Mouse (Mus musculus) forebrain, postnatal 0 days (tissue): ENCODE data around the gene Dynll2. TPM values are rescaled to one million over a fixed set of nuclear protein-coding genes. Genes with fewer than 3 reads are reported as not detected.

ENCODE experiments used
- ATAC-seq: fragments of 200-750 bp; cut with Nextera tagmentation; 2 replicates; pipeline ENCODE4 v1.8.0; 2017; ENCODE audit warnings: mild to moderate bottlenecking, moderate library complexity
- DNase-seq: peaks from one replicate; pipeline ENCODE4 v3.0.0-alpha.2; 2015
- H3K27ac ChIP-seq: fragments of 300-500 bp; sonication (generic); 2 replicates; pipeline ENCODE4 v1.5.1; 2014; ENCODE audit warnings: low read depth, mild to moderate bottlenecking, antibody characterized with exemption, low read length, moderate library complexity, mixed read lengths
- H3K27me3 ChIP-seq: fragments of 300-500 bp; sonication (generic); 2 replicates; pipeline ENCODE4 v1.6.1; 2014; ENCODE audit warnings: mild to moderate bottlenecking, low read length, mixed read lengths; ENCODE audit not compliant: insufficient read depth
- H3K36me3 ChIP-seq: fragments of 300-500 bp; sonication (generic); 2 replicates; pipeline ENCODE4 v1.6.1; 2014; ENCODE audit warnings: mild to moderate bottlenecking, moderate library complexity; ENCODE audit not compliant: insufficient read depth
- H3K4me1 ChIP-seq: fragments of 300-500 bp; sonication (generic); 2 replicates; pipeline ENCODE4 v1.6.1; 2014; ENCODE audit warnings: antibody characterized with exemption; ENCODE audit not compliant: insufficient read depth
- H3K4me2 ChIP-seq: fragments of 300-500 bp; sonication (generic); 2 replicates; pipeline ENCODE4 v1.6.1; 2014; ENCODE audit warnings: low read depth, mild to moderate bottlenecking, moderate library complexity
- H3K4me3 ChIP-seq: fragments of 300-500 bp; sonication (generic); 2 replicates; pipeline ENCODE4 v1.5.1; 2014; ENCODE audit warnings: low read depth, low read length, mixed read lengths
- H3K9ac ChIP-seq: fragments of 300-500 bp; sonication (generic); 2 replicates; pipeline ENCODE4 v1.6.1; 2014; ENCODE audit warnings: mild to moderate bottlenecking
- H3K9me3 ChIP-seq: fragments of 300-500 bp; sonication (generic); 2 replicates; pipeline ENCODE4 v1.6.1; 2016; ENCODE audit warnings: low read length
- CTCF ChIP-seq: sonication (generic); IDR thresholded peaks from 2 replicates; pipeline ENCODE4 v1.5.1; 2016; ENCODE audit warnings: antibody characterized with exemption, control low read depth, low read depth
- WGBS: fragments of 180-500 bp; shearing (Covaris S2); extraction: QIAGEN DNeasy Blood & Tissue Kit; methylation state at CpG from one replicate; pipeline ENCODE4 v1.1.7; 2014; 5-methylcytosine and 5-hydroxymethylcytosine counted together
- polyA plus RNA-seq: library from polyadenylated mRNA; unstranded; fragments of >200 nt; fragmentation: Nextera tagmentation; extraction: Ambion mirVana; gene quantifications from 2 replicates; pipeline ENCODE4 v1.2.1, GENCODE M21; 2015
- total RNA-seq: library from RNA; depleted of rRNA; stranded (reverse); fragments of >200 nt; gene quantifications from 2 replicates; pipeline ENCODE4 v1.2.3, GENCODE M21; 2014; rRNA removed

Dynll2 gene
- total RNA-seq (36.5 and 54.9 TPM in 2 replicates), polyA plus RNA-seq (41.7 and 49.8 TPM in 2 replicates)

GRCm38 (mm10) chr11:87986831-87987793 lies at the start of gene Dynll2:
Gene Dynll2 (minus strand): TSS chr11:87987533.
- no peak for TF ChIP-seq CTCF
- H3K4me1 ChIP-seq = peaks cover 19% of the 10 kb centered on the region
- H3K27me3 ChIP-seq = no peaks in the 10 kb centered on the region
- peaks cover 16% of the 10 kb centered on the region for H3K36me3 ChIP-seq
- no peaks in the 10 kb centered on the region for H3K9me3 ChIP-seq
- WGBS = under 1% methylated on average over 94 of the region's 107 CpGs
- ATAC-seq (peak; percentile 98), DNase-seq (peak; percentile 97)
- H3K9ac ChIP-seq = peak within 1 kb of the TSS; percentile 96
- peak within 1 kb of the TSS; percentile 96 for H3K27ac ChIP-seq
- H3K4me3 ChIP-seq = peak within 1 kb of the TSS; percentile 97
- peak within 1 kb of the TSS; percentile 84 for H3K4me2 ChIP-seq

- Histone ChIP-seq H3K36me3 (no peaks in the 10 kb centered on the region), H3K4me1 (no peaks in the 10 kb centered on the region; the same call in 1 of the 2 replicates), H3K27ac (no peak overlapping the region), H3K9me3 (no peaks in the 10 kb centered on the region), H3K4me2 (no peak overlapping the region), H3K4me3 (no peak overlapping the region), H3K9ac (no peak overlapping the region), H3K27me3 (no peaks in the 10 kb centered on the region)
- no peak for TF ChIP-seq CTCF
- no peak for ATAC-seq
- DNase-seq = no peak
- WGBS = 68% methylated on average over 10 of the region's 10 CpGs
These were observed 49.5 kb upstream of the Dynll2 start for GRCm38 (mm10) chr11:88036761-88037251.

GRCm38 (mm10) chr11:88035970-88036369 lies 48.6 kb upstream of the Dynll2 start:
- Histone ChIP-seq H3K27me3 (no peaks in the 10 kb centered on the region), H3K9me3 (no peaks in the 10 kb centered on the region), H3K27ac (no peak overlapping the region), H3K4me2 (no peak overlapping the region), H3K36me3 (no peaks in the 10 kb centered on the region), H3K4me1 (no peaks in the 10 kb centered on the region; the same call in 1 of the 2 replicates), H3K9ac (no peak overlapping the region), H3K4me3 (no peak overlapping the region)
- no peak for TF ChIP-seq CTCF
- ATAC-seq (no peak), DNase-seq (no peak)
- 68% methylated on average over 7 of the region's 7 CpGs for WGBS

- DNase-seq (no peak), ATAC-seq (peak; percentile 59; the same call in 1 of the 2 replicates)
- no peaks in the 10 kb centered on the region for H3K9me3 ChIP-seq
- H3K4me3 ChIP-seq = no peak overlapping the region
- H3K27ac ChIP-seq = peak overlapping the region; percentile 50; the same call in 1 of the 2 replicates
- no peak overlapping the region for H3K9ac ChIP-seq
- no peaks in the 10 kb centered on the region for H3K27me3 ChIP-seq
- H3K36me3 ChIP-seq = no peaks in the 10 kb centered on the region
- H3K4me1 ChIP-seq = peaks cover 10% of the 10 kb centered on the region; the same call in 1 of the 2 replicates
- H3K4me2 ChIP-seq = no peak overlapping the region
- TF ChIP-seq CTCF = no peak
- 65% methylated on average over 5 of the region's 5 CpGs for WGBS
These were observed 44.4 kb upstream of the Dynll2 start for GRCm38 (mm10) chr11:88031753-88032152.

- no peak overlapping the region for H3K27ac ChIP-seq
- WGBS = 78% methylated on average over 2 of the region's 2 CpGs
- no peak for TF ChIP-seq CTCF
- no peaks in the 10 kb centered on the region for H3K27me3 ChIP-seq
- ATAC-seq = no peak
- DNase-seq = no peak
- no peak overlapping the region for H3K9ac ChIP-seq
- no peaks in the 10 kb centered on the region for H3K36me3 ChIP-seq
- H3K4me2 ChIP-seq = no peak overlapping the region
- H3K4me1 ChIP-seq = peaks cover 10% of the 10 kb centered on the region; the same call in 1 of the 2 replicates
- H3K9me3 ChIP-seq = no peaks in the 10 kb centered on the region
- no peak overlapping the region for H3K4me3 ChIP-seq
These were observed 43.5 kb upstream of the Dynll2 start for GRCm38 (mm10) chr11:88030836-88031235.

- peaks cover 10% of the 10 kb centered on the region; the same call in 1 of the 2 replicates for H3K4me1 ChIP-seq
- H3K9me3 ChIP-seq = no peaks in the 10 kb centered on the region
- 91% methylated on average over 7 of the region's 7 CpGs for WGBS
- no peaks in the 10 kb centered on the region for H3K27me3 ChIP-seq
- no peak overlapping the region for H3K9ac ChIP-seq
- no peak overlapping the region for H3K27ac ChIP-seq
- DNase-seq (no peak), ATAC-seq (no peak)
- TF ChIP-seq CTCF = no peak
- no peaks in the 10 kb centered on the region for H3K36me3 ChIP-seq
- H3K4me3 ChIP-seq = no peak overlapping the region
- H3K4me2 ChIP-seq = no peak overlapping the region
These were observed 42.9 kb upstream of the Dynll2 start for GRCm38 (mm10) chr11:88030219-88030618.

- no peak for TF ChIP-seq CTCF
- ATAC-seq = peak; percentile 87
- peak; percentile 75 for DNase-seq
- H3K4me2 ChIP-seq = peak overlapping the region; percentile 2
- H3K9me3 ChIP-seq = no peaks in the 10 kb centered on the region
- peak overlapping the region; percentile 18; the same call in 1 of the 2 replicates for H3K9ac ChIP-seq
- H3K36me3 ChIP-seq = no peaks in the 10 kb centered on the region
- H3K4me1 ChIP-seq = peaks cover 10% of the 10 kb centered on the region; the same call in 1 of the 2 replicates
- H3K27me3 ChIP-seq = no peaks in the 10 kb centered on the region
- WGBS = 5% methylated on average over 16 of the region's 16 CpGs
- H3K4me3 ChIP-seq = no peak overlapping the region
- peak overlapping the region; percentile 64 for H3K27ac ChIP-seq
These were observed 40.9 kb upstream of the Dynll2 start for GRCm38 (mm10) chr11:88028193-88028684.
